ENCODE assay signal across 8 mouse cellular contexts in genomic region chr3:95024551-95024950, GRCm38 (mm10). TPM values are rescaled to one million over a fixed set of nuclear protein-coding genes. Genes with fewer than 3 reads are reported as not detected.
A peak's percentile ranks its signal among the peaks of the same experiment; 100 is the strongest.
DNase-seq lines count a peak whose midpoint lies in the region; ATAC-seq and TF ChIP-seq lines count a peak whose summit lies in the region.

No protein-coding gene starts in this region.

- peaks cover 8% of the 10 kb centered on the region for H3K4me1 ChIP-seq in lung, adult 2 months (ENCODE audit: control insufficient read depth, insufficient read depth, low read length)

- peak; percentile 49; the same call in 1 of the 2 replicates for TF ChIP-seq POLR2A in lung, adult 2 months (IDR thresholded peaks at IDR 0.05; ENCODE audit: borderline replicate concordance, extremely low read depth, low read depth, low read length)

- no peak for TF ChIP-seq CTCF in lung, adult 2 months (IDR thresholded peaks at IDR 0.05; ENCODE audit: insufficient read depth, low read length)

- H3K4me3 ChIP-seq in lung, adult 2 months (replicated peaks; ENCODE audit: extremely low read depth, low read depth, low read length) = peak overlapping the region; percentile 33

- DNase-seq in heart, adult 11 months = peak; percentile 97
- DNase-seq in heart, postnatal 25 days (ENCODE audit: low spot score) = no peak
- peak; percentile 66 for DNase-seq in ZHBTc4 (ENCODE audit: low read depth, low spot score)
- peak; percentile 78 for DNase-seq in heart, postnatal 4 days
- peak; percentile 44 for DNase-seq in lung, adult 2 months
- no peak for DNase-seq in urinary bladder, postnatal 25 days (ENCODE audit: low spot score)
- no peak for DNase-seq in kidney, adult 8-10 months

- 7% methylated on average over 11 of the region's 11 CpGs for WGBS in lung, adult 2 months

- no peak for ATAC-seq in CD4-positive, CD25-positive, alpha-beta regulatory T cell, adult 4 months

- intact Hi-C loops in heart, postnatal 25 days (cut with DNase I) = no loop called here

RNA-seq across cellular contexts. Expression of gene Zfp687, which starts 9.3 kb away (rescaled TPM):
- 10 to 100 TPM; 10.8 to 11.1 TPM for total RNA-seq in heart, postnatal 25 days (2021)
- 10 to 100 TPM; 30.7 to 33.4 TPM for total RNA-seq in heart, postnatal 4 days (2021)
- 19.2 and 20.6 TPM in 2 replicates for polyA plus RNA-seq in lung, adult 2 months (2012; rRNA removed)
- polyA plus RNA-seq in CD4-positive, CD25-positive, alpha-beta regulatory T cell, adult 4 months (2017; shearing (Covaris generic)) = 10 to 100 TPM; 10.9 to 24.0 TPM

RNA-seq across cellular contexts. Expression of gene Psmd4, which starts 17.9 kb away (rescaled TPM):
- 100 to 1,000 TPM; 119 to 129 TPM for total RNA-seq in heart, postnatal 25 days (2021)
- total RNA-seq in heart, postnatal 4 days (2021) = 100 to 1,000 TPM; 145 to 147 TPM
- 97.3 and 127 TPM in 2 replicates for polyA plus RNA-seq in lung, adult 2 months (2012; rRNA removed)
- polyA plus RNA-seq in CD4-positive, CD25-positive, alpha-beta regulatory T cell, adult 4 months (2017; shearing (Covaris generic)) = 100 to 1,000 TPM; 171 to 277 TPM

RNA-seq across cellular contexts. Expression of gene Pi4kb, which starts 50.0 kb away (rescaled TPM):
- 10 to 100 TPM; 25.3 to 27.0 TPM for total RNA-seq in heart, postnatal 25 days (2021)
- 10 to 100 TPM; 33.4 to 36.5 TPM for total RNA-seq in heart, postnatal 4 days (2021)
- polyA plus RNA-seq in lung, adult 2 months (2012; rRNA removed) = 33.8 and 38.1 TPM in 2 replicates
- polyA plus RNA-seq in CD4-positive, CD25-positive, alpha-beta regulatory T cell, adult 4 months (2017; shearing (Covaris generic)) = 10 to 100 TPM in 1 of 2 experiments, 1 to 10 TPM in 1; 9.4 to 17.1 TPM

Comparison
In these comparisons a context has a peak if more than half of its experiments do, and no peak if none do; other contexts are left out.
1. DNase-seq: peak in heart, adult 11 months (single experiment), ZHBTc4 (single experiment), heart, postnatal 4 days (single experiment) and lung, adult 2 months (single experiment); none in heart, postnatal 25 days (single experiment), urinary bladder, postnatal 25 days (single experiment) and kidney, adult 8-10 months (0 of 2).